Mouse (Mus musculus) inflammation-experienced regulatory T-cells, adult 6 months (primary cell): ENCODE measurements around the gene Lrpap1. TPM values are rescaled to one million over a fixed set of nuclear protein-coding genes. Genes with fewer than 3 reads are reported as not detected.

ENCODE experiments used
- ATAC-seq: one replicate; pipeline ENCODE4 v1.8.0; 2017
- polyA plus RNA-seq, 3 experiments: library from polyadenylated mRNA; unstranded; fragments of 100-300 nt; shearing (Covaris generic); gene quantifications; one replicate each; pipeline ENCODE4 v1.2.1; 2017

Gene Lrpap1
- polyA plus RNA-seq, 3 experiments from 2014 or later, result 101 to 114 (median 110) TPM

DNA sequence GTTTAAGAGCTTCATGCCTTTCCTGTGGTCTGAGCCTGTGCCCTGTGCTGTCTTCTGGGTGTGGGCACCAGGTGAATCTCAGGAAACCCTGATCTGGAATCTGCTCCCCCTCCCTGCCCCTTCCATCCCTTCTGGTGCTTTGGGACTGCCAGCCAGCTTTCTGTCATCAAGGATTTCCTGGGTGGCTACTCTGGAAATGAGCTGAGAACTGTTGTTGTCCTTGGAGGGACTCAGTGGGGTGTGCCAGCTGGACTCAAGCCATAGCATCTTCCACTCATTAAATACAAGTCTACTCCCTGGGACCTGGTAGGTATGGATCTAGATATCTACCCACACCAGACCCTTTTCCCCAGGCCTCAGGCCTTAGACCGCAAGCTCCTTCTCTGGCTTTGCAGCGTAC is 12.9 kb upstream of the Lrpap1 start:
- no peak for ATAC-seq

GRCm38 (mm10) chr5:35117633-35118032 is 12.1 kb upstream of the Lrpap1 start:
- no peak for ATAC-seq

- ATAC-seq, result no peak
Measured at GRCm38 (mm10) chr5:35116002-35116401, 10.4 kb upstream of the Lrpap1 start.

GRCm38 (mm10) chr5:35112444-35112843 is 6.9 kb upstream of the Lrpap1 start:
- ATAC-seq, result no peak

DNA sequence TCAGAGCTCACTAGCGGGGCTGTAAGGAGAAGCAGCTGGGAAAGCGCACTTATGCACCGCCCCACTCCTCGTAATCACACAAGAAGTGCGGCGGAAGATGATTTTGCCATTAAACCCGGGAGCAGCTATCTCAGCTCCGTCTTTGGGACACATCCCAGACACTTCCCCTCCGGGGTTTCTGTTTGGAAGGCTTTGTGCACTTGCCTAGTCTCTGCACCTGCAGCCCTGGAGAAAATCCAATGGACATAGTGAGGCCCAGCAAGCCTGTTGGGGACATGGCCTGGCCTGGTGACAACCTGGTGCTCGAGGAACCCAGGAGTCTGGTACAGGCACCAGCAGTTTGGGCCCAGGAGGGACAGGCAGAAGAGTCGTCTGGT is 344 bp upstream of the Lrpap1 start:
- ATAC-seq, result no peak

DNA sequence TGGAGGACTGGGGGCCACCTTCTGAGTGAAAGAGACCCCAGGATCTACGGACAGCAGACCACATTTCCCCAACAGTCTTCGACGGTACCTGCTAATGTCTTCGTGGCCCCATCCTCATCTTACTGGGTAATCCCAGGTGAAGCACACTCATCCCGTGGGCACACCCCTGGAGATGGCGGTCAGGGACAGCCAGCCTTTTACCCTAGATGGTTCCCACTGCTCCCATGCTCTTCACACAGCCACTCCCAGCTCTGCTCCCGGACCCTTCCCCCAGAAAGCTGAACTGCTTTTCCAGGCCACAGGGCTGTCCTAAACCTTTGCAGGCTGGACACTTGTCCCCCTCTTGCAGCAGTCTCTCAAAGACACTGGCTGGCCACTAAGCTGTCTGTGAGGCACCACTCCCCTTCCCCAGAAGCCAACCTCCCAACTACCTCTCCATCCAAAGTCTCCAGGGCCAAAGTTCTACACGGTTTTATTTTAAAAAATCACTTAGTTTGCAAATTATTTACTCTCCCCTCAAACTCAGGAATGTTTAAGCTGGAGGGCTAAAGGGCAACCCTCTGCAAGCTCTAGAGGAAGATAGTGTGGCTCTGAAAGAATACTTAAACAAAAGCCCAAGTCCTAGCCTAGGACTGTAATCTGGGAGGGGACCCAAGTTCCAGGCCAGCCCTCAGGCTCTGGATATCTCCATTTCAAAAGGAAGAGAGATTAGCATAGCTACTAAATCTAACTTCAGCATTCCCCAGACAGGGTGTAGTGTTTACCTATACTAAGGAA is 1.2 kb downstream of the Lrpap1 start:
- ATAC-seq, result no peak

- no peak for ATAC-seq
Measured at GRCm38 (mm10) chr5:35103528-35103927, 2.0 kb downstream of the Lrpap1 start.

DNA sequence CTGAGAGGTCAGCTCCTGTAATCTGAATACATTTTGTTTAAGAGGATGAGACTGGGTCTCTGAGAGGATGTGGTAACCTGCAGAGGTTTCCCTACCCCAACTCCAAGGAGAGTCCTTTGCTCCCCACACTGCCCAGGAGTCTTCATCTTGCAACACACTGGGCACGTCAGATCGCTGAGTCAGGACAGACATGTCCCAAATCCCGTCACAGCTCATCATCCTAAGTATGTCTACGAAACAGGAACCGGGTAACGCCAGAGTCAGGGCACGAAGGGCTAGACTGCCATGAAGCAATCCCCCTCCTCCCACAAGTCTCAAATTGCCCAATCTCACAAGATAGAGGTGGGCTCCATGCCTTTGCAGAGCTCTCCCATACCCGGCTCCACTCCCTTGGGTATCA is 2.5 kb downstream of the Lrpap1 start:
- ATAC-seq, result no peak

- no peak for ATAC-seq
Measured at GRCm38 (mm10) chr5:35091636-35092035, 13.9 kb downstream of the Lrpap1 start.

DNA sequence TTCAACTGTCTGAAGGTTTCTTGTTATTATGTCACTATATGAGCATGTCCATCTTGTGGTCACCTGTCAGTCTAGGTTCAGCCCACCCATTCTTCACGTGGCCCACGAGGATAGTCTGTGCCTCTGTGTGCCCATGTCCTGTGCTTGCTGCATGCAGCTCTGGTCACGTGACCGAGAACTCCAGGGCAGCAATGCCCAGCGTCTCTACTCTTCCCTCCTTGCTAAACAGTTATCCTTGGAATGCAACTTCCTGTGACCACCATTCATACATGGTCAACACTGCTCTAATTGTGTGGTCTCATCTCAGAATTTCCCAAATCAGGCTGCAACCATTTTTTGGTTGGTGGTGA is 16.0 kb downstream of the Lrpap1 start:
- no peak for ATAC-seq

GRCm38 (mm10) chr5:35088785-35089613 is 16.6 kb downstream of the Lrpap1 start:
- no peak for ATAC-seq

DNA sequence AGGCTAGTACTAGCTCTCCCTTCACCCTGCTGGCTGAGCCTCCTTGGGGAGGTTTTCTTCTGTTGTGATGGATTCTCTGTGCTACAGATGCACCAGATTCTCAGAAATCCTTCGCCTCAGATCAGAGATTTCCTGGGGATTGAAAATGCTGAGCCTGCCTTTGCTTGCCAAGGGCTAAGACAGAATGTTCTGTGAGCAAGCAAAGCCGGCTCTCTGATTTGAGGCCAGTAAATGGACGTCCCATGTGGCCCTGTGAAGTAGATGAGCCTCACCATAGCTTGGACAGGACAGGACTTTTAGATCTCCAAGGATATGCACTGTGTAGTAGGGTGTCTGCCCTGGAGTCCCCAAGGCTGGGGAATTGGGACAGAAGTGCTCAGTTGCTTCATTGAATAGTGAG is 20.7 kb downstream of the Lrpap1 start:
- no peak for ATAC-seq

DNA sequence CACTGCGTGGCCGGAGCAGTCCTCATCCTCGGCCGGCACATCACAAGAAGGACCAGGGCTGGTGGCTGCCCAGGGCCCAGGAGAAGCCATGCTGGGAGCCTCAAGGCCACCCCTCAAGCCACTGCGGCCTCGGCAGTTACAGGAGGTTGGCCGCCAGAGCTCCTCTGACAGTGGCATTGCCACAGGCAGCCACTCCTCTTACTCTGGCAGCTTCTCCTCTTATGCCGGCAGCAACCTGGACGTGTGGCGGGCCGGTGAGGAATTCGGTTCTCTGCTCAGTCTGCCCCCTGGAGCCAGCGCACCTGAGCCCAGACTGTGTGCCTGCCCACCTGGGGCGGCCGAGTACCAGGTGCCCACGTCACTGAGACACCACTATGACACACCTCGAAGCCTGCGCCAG is 26.5 kb downstream of the Lrpap1 start:
- no peak for ATAC-seq

DNA sequence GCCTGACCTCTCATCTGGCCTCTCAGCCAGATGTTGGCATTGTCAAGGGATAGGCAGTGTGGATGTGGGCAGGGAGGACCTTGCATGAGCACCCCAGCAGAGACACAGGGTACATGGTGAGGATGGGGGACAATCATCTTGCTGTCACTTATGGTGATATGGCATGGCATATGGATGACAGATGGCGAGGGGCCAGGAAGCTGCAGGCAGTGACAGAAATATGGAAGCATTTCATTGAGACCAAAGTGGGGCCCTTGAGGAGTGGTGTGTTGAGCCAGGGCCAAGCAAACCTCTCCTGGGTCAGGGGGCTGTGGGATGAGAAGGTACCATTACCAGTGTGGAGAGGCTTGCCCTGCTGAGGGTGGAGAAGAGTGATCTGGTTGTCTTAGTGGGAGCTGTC is 29.2 kb downstream of the Lrpap1 start:
- no peak for ATAC-seq

- ATAC-seq, result no peak
Measured at GRCm38 (mm10) chr5:35073992-35074391, 31.6 kb downstream of the Lrpap1 start.

GRCm38 (mm10) chr5:35073235-35073634 is 32.3 kb downstream of the Lrpap1 start:
- no peak for ATAC-seq

DNA sequence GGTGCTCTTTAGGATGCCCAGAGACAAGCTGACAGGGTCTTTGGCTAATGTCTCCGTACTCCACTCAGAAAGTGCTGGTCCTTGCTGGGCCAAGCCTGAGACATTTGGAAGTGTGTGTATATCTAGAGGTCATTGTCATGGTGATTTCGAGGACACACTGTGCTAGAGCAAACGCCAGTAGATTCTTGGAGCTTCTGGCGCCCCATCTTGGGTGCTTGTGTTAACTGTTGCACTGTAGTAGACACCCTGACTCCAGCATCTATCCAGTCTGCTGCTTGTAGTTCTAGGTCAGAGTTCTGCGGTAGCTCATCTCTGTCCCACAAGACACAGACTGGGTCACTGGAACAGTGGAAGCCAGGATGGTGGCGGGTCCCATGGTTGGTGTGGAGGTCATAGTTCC is 33.7 kb downstream of the Lrpap1 start:
- no peak for ATAC-seq

GRCm38 (mm10) chr5:35070953-35071352 is 34.6 kb downstream of the Lrpap1 start:
- ATAC-seq, result no peak

GRCm38 (mm10) chr5:35070314-35070713 is 35.3 kb downstream of the Lrpap1 start:
- ATAC-seq, result no peak

DNA sequence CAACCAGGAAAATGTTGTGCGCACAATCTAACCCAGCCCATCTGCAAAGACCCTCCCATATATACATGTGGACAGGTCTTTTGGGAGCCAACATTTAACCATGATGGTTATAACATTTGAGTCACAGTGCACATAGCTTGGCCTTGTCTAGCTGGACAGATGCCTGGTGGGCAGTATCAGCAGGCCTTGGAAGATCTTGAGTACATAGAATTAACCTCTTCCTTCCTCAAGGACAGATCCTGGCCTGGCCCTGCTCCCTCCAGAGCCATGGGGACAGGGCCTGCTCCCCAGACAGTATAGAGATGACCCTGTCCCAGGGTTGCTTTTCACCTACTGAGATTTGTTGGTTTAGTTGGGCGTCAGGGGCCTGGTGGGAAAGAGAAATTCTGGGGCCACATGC is 35.7 kb downstream of the Lrpap1 start:
- ATAC-seq, result no peak

- no peak for ATAC-seq
Measured at GRCm38 (mm10) chr5:35060098-35060497, 45.5 kb downstream of the Lrpap1 start.

GRCm38 (mm10) chr5:35058216-35058615 is 47.4 kb downstream of the Lrpap1 start:
- ATAC-seq, result no peak

DNA sequence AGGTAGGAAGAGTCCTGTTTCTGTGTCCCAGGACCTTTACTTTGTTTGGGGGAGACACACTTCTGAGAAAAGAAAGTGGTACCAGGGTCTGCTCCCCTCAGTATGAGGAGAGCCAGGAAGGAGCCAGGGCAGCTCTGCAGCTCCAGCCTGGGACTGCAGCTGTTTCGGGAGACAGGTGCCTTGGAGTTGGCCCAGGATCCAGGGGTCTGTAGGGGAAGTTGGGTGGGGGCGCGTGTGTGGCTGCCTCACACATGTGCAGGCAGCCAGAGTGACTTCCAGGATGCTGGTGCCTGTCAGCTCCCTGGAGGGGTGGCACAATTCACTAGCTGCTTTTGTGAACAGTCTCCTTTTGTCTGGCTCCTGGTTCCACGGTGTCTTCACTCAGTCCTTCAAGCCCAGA is 48.0 kb downstream of the Lrpap1 start:
- ATAC-seq, result no peak
